Mouse (Mus musculus) G1E (cell line): ENCODE measurements at regions not wholly inside any gene's neighbourhood (a gene's known extent, or its start where the extent isn't known, plus 50 kb on each side); places are given as distances from the start of the nearest gene placed in this dataset.
"Not testable (repeated sequence)": the region's sequence is repeated elsewhere in the genome, so short reads cannot be mapped to it uniquely, and the experiment has no call there.

Experiments
- ATAC-seq: 2 replicates; pipeline ENCODE4 v1.8.0; 2016; ENCODE audit warnings: mild to moderate bottlenecking; ENCODE audit not compliant: insufficient number of reproducible peaks, poor library complexity, low FRiP score, severe bottlenecking; ENCODE audit errors: extremely low read depth
- DNase-seq: peaks from one replicate; pipeline ENCODE4 v3.0.0; 2012; ENCODE audit warnings: low spot score
- H3K27me3 ChIP-seq: 2 replicates; pipeline ENCODE4 v1.6.1; 2012; ENCODE audit warnings: mild to moderate bottlenecking, low read length, inconsistent platforms; ENCODE audit not compliant: insufficient read depth
- H3K36me3 ChIP-seq: replicated peaks from 2 replicates; pipeline ENCODE3; 2012; ENCODE audit warnings: mild to moderate bottlenecking, inconsistent platforms
- H3K4me1 ChIP-seq: 2 replicates; pipeline ENCODE4 v1.6.1; 2012; ENCODE audit warnings: low read depth, low read length, inconsistent platforms, mixed read lengths; ENCODE audit not compliant: insufficient read depth
- H3K4me3 ChIP-seq: 2 replicates; pipeline ENCODE4 v1.5.1; 2012; ENCODE audit warnings: low read depth, mild to moderate bottlenecking, inconsistent platforms, low read length, moderate library complexity, mixed read lengths
- H3K9me3 ChIP-seq: replicated peaks from 2 replicates; pipeline ENCODE4 v1.6.1; 2012; ENCODE audit warnings: inconsistent platforms
- CTCF ChIP-seq: IDR thresholded peaks from 2 replicates; pipeline ENCODE4 v1.5.1; 2012; ENCODE audit warnings: low read depth, low read length, inconsistent platforms, mixed read lengths
- GATA1 ChIP-seq: IDR thresholded peaks from 2 replicates; pipeline ENCODE4 v1.6.1; 2012; ENCODE audit warnings: borderline replicate concordance, low read length, inconsistent platforms, mixed read lengths
- GATA2 ChIP-seq: IDR thresholded peaks from 2 replicates; pipeline ENCODE4 v1.6.1; 2012; ENCODE audit warnings: low read depth, low read length, inconsistent platforms, borderline replicate concordance
- POLR2AphosphoS5 ChIP-seq: IDR thresholded peaks from 2 replicates; pipeline ENCODE4 v1.6.1; 2012; ENCODE audit warnings: low read depth, low read length, inconsistent platforms; ENCODE audit not compliant: insufficient replicate concordance
- TAL1 ChIP-seq: conservative IDR thresholded peaks from 2 replicates; pipeline ENCODE4 v1.6.1; 2012; ENCODE audit warnings: low read depth, low read length, inconsistent platforms, mixed read lengths

DNA sequence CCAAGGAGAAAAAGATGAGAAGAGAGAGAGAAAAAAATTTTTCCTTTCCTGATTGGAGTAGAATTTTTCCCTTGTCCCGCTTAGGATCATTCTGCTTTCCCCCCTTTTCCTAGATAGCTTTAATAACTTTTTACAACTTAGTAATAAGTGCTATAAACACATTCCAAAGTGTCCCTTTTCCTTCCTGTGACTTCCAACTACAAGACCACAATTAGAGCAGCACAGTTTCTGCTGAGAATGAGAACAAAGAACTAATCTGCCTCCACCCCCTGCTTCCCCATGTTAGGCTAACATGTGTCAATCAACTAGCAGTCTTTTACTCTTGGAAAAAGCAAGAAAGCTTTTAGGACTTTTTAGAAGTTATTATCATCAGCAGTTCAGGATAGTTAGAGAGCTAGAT is 766.5 kb downstream of the Cdh10 start:
- no peaks in the 10 kb centered on the region; the same call in 1 of the 2 replicates for H3K4me1 ChIP-seq
- H3K4me3 ChIP-seq = no peak overlapping the region
- H3K9me3 ChIP-seq = no peaks in the 10 kb centered on the region
- H3K27me3 ChIP-seq = no peaks in the 10 kb centered on the region
- TF ChIP-seq POLR2AphosphoS5 (no peak), GATA1 (no peak), CTCF (no peak), TAL1 (no peak), GATA2 (no peak)
- H3K36me3 ChIP-seq = no peaks in the 10 kb centered on the region
- no peak for DNase-seq
- ATAC-seq = no peak

DNA sequence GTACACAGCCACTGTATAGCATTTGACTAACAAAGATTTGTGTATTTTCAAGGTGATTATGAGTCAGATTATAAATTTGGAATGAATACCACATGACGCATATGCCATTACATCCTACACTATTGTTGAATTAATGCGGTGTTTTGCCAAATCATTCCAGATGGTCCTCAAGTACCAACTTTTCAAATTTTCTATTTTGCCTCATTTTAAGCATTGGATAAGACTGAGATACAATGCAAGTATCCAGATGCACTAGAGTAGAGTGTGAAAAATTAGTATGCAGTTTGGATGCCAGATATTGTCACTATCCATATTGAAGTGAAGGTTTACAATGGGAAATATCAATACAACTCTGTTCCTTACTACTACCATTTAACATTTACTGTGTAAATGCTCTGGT is 775.0 kb downstream of the Cdh10 start:
- TF ChIP-seq POLR2AphosphoS5 (no peak), CTCF (no peak)
- H3K36me3 ChIP-seq = no peaks in the 10 kb centered on the region
- DNase-seq (no peak), ATAC-seq (no peak)
- no peaks in the 10 kb centered on the region for H3K27me3 ChIP-seq
- no peak overlapping the region for H3K4me3 ChIP-seq
- H3K9me3 ChIP-seq = no peaks in the 10 kb centered on the region
- H3K4me1 ChIP-seq = no peaks in the 10 kb centered on the region

DNA sequence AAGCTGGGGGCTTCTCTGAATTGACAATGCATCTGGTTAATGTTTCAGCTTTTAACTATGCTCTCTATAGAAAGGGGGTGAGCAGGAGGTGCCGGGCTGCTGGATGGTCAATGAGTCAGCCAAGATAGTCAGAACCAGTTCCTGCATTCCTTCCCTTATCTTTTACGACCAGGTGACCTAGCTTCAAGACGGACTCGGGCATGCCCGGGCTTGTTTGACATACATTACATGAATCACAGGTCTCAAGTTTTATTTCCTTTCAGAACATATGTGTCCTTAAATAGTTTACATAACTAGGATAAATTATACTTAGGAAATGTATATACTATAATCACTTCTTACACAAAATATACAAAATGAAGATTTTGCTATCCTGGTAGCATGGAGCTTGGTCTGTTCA is 803.6 kb downstream of the Cdh10 start:
- not testable (repeated sequence) for H3K4me3 ChIP-seq, H3K9me3 ChIP-seq, H3K27me3 ChIP-seq, H3K36me3 ChIP-seq, ATAC-seq, DNase-seq
- peak; percentile 64 for TF ChIP-seq TAL1
- H3K4me1 ChIP-seq = peaks cover 19% of the 10 kb centered on the region

DNA sequence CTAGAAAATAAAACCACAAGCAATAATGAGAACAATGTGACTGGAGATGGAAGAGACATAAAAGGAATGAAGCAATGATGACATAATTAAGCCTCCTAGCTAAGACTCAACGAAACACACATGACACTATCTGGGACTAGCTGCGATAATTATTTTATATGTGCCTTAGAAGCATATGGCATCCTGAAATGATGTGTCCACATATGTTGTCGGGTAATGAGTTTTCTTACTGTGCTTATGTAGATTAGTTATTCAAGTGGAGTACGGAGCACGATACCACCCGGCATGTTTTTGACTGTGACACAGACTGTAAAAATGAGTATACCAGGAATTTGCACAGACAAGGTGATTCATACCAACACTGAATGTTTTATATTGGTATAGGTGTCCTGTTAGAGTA is 781.7 kb upstream of the Cdh12 start:
- no peak for TF ChIP-seq POLR2AphosphoS5
- TF ChIP-seq TAL1 = no peak
- TF ChIP-seq GATA2 = no peak
- no peak for TF ChIP-seq CTCF
- no peak for TF ChIP-seq GATA1
- H3K27me3 ChIP-seq = no peaks in the 10 kb centered on the region
- no peaks in the 10 kb centered on the region for H3K36me3 ChIP-seq
- H3K9me3 ChIP-seq = no peaks in the 10 kb centered on the region
- ATAC-seq = no peak
- H3K4me1 ChIP-seq = no peaks in the 10 kb centered on the region
- H3K4me3 ChIP-seq = no peak overlapping the region
- DNase-seq = no peak

DNA sequence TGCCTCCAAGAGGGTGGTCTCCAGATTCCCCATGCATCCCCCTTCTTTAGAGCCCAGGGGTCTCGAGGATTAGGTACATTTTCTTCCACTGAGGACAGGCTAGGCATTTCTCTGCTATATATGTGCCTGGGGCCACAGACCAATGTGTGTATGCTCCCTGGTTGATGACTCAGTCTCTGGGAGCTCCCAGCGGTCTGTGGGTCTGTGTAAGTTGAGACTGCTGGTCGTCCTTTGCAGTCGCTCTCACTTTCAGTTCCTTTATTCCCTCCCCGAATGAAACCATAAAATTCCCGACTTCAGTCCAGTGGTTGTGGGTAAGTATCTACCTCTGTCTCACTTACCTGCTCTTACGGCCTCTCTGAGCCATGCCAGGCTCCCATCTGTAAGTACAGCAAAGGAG is 773.5 kb upstream of the Cdh12 start:
- H3K4me3 ChIP-seq = no peak overlapping the region
- ATAC-seq = no peak
- no peak for TF ChIP-seq CTCF
- no peak for TF ChIP-seq TAL1
- no peak for TF ChIP-seq GATA2
- no peak for TF ChIP-seq GATA1
- TF ChIP-seq POLR2AphosphoS5 = no peak

DNA sequence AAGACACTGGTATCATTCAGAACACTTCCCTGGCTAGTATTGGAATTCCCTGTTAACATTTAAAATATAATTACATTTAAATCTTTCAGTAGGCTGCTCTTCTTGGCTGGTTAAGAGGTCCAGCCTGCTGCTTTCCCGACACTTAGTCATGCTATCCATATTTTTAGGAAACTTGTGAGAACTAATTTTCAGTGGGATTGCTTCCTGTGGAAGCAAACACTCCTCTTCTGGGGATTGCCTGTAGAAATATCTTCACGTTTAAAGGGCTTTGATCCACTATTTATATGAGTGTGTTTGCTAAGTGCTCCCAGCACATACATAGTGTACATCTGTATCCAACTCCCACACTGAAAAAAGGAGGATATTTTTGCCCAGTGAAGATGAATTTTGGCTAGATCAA is 761.8 kb upstream of the Cdh12 start:
- H3K36me3 ChIP-seq = no peaks in the 10 kb centered on the region
- no peaks in the 10 kb centered on the region for H3K9me3 ChIP-seq
- no peak overlapping the region for H3K4me3 ChIP-seq
- DNase-seq = no peak
- peaks cover 3% of the 10 kb centered on the region; the same call in 1 of the 2 replicates for H3K4me1 ChIP-seq
- ATAC-seq = no peak
- no peak for TF ChIP-seq GATA1
- H3K27me3 ChIP-seq = no peaks in the 10 kb centered on the region

More for the DNA sequence above, 773.5 kb upstream of the Cdh12 start:
- no peaks in the 10 kb centered on the region for H3K9me3 ChIP-seq
- H3K36me3 ChIP-seq = no peaks in the 10 kb centered on the region
- DNase-seq = no peak
- H3K27me3 ChIP-seq = no peaks in the 10 kb centered on the region
- H3K4me1 ChIP-seq = peaks cover 3% of the 10 kb centered on the region; the same call in 1 of the 2 replicates

DNA sequence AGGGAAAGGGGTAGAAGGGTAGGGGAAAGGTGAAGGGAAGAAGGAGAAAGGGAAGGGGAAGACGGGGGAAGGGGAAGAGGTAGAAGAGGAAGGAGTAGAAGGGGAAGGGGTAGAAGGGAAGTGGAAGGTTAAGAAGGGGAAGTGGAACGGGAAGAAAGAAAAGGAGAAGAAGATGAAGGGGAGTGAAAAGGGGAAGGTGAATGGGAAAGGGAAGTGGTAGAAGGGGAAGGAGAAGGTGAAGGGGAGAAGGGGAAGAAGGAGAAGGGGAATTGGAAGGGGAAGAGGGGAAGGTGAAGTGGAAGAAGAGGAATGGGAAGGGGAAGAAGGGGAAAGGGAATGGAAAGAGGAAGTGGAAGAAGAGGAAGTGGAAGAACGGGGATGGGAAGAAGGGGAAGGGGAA is 737.3 kb upstream of the Cdh12 start:
- no peak overlapping the region for H3K4me3 ChIP-seq
- H3K9me3 ChIP-seq = no peaks in the 10 kb centered on the region
- DNase-seq = no peak
- TF ChIP-seq CTCF (no peak), GATA1 (no peak), GATA2 (no peak), TAL1 (no peak), POLR2AphosphoS5 (no peak)
- no peak for ATAC-seq
- H3K4me1 ChIP-seq = no peaks in the 10 kb centered on the region
- H3K36me3 ChIP-seq = no peaks in the 10 kb centered on the region
- H3K27me3 ChIP-seq = no peaks in the 10 kb centered on the region
